16 mouse cellular contexts compared by ENCODE assay signal in genomic region chr10:64718036-64718435, GRCm38 (mm10).
DNase-seq lines count a peak whose midpoint lies in the region; ATAC-seq lines count a peak whose summit lies in the region.
"Had no signal": no experiment of that assay in that cellular context is flagged by ENCODE, and none has a peak within 500 bp of the region (broad histone marks: within the 10 kb centered on the region; RNA-seq: fewer than 3 reads in every experiment).

No protein-coding gene starts in this region.

- H3K9me3 ChIP-seq in forebrain, embryonic 16.5 days (ENCODE audit: control insufficient read depth, low read length) = no peaks in the 10 kb centered on the region
- H3K9me3 ChIP-seq in neural tube, embryonic 14.5 days (ENCODE audit: control insufficient read depth, low read length) = no peaks in the 10 kb centered on the region
- H3K9me3 ChIP-seq: embryonic facial prominence, embryonic 15.5 days; heart, embryonic 15.5 days; liver, embryonic 15.5 days had no signal

- WGBS in forebrain, embryonic 16.5 days = 24% methylated on average over 9 of the region's 9 CpGs
- 29% methylated on average over 9 of the region's 9 CpGs for WGBS in neural tube, embryonic 14.5 days

- no peak overlapping the region for H3K9ac ChIP-seq in forebrain, embryonic 16.5 days (replicated peaks; ENCODE audit: low read depth, low read length)
- H3K9ac ChIP-seq in neural tube, embryonic 14.5 days (replicated peaks; ENCODE audit: low read depth, low read length) = no peak overlapping the region
- H3K9ac ChIP-seq: embryonic facial prominence, embryonic 15.5 days; heart, embryonic 15.5 days; liver, embryonic 15.5 days had no signal

- no peaks in the 10 kb centered on the region for H3K4me1 ChIP-seq in forebrain, embryonic 16.5 days (replicated peaks; ENCODE audit: control insufficient read depth, insufficient read depth, low read length)
- H3K4me1 ChIP-seq in neural tube, embryonic 14.5 days (ENCODE audit: control insufficient read depth, insufficient read depth, low read length) = peaks cover 2% of the 10 kb centered on the region; the same call in 1 of the 2 replicates
- H3K4me1 ChIP-seq: embryonic facial prominence, embryonic 15.5 days; heart, embryonic 15.5 days; liver, embryonic 15.5 days; megakaryocyte, embryonic 14.5 days had no signal

- H3K27me3 ChIP-seq in forebrain, embryonic 16.5 days (replicated peaks; ENCODE audit: control insufficient read depth, insufficient read depth, low read length) = no peaks in the 10 kb centered on the region
- H3K27me3 ChIP-seq in neural tube, embryonic 14.5 days (ENCODE audit: control insufficient read depth, insufficient read depth, low read length) = no peaks in the 10 kb centered on the region
- H3K27me3 ChIP-seq: embryonic facial prominence, embryonic 15.5 days; heart, embryonic 15.5 days; liver, embryonic 15.5 days; megakaryocyte, embryonic 14.5 days had no signal

- H3K36me3 ChIP-seq in forebrain, embryonic 16.5 days (ENCODE audit: control insufficient read depth, insufficient read depth) = no peaks in the 10 kb centered on the region
- H3K36me3 ChIP-seq in neural tube, embryonic 14.5 days (ENCODE audit: control insufficient read depth, insufficient read depth, low read length) = no peaks in the 10 kb centered on the region
- H3K36me3 ChIP-seq: embryonic facial prominence, embryonic 15.5 days; heart, embryonic 15.5 days; liver, embryonic 15.5 days had no signal

- ATAC-seq in forebrain, embryonic 16.5 days = peak; percentile 62
- ATAC-seq in neural tube, embryonic 14.5 days (ENCODE audit: low read depth) = peak; percentile 93

- H3K27ac ChIP-seq in forebrain, embryonic 16.5 days (ENCODE audit: low read length) = no peak overlapping the region
- H3K27ac ChIP-seq in neural tube, embryonic 14.5 days (ENCODE audit: low read depth, low read length) = no peak overlapping the region
- H3K27ac ChIP-seq: embryonic facial prominence, embryonic 15.5 days; heart, embryonic 15.5 days; liver, embryonic 15.5 days had no signal

- peak; percentile 7 to 27 for DNase-seq in cerebellum, postnatal 25 days
- DNase-seq in cerebellum, adult 11-12 months = no peak
- DNase-seq in layer of hippocampus, adult 11-12 months (ENCODE audit: low spot score) = peak; percentile 21
- no peak for DNase-seq in layer of hippocampus, postnatal 36 days
- DNase-seq in Muller cell, postnatal 12 days (ENCODE audit: inconsistent ontology term) = no peak
- DNase-seq in gastrocnemius, postnatal 14 days = no peak
- DNase-seq: adrenal gland, adult 8-10 months; B cell, adult 2 months; kidney, adult 11 months; thymus, postnatal 25 days had no signal

- H3K4me2 ChIP-seq in forebrain, embryonic 16.5 days (ENCODE audit: low read length) = no peak overlapping the region
- no peak overlapping the region for H3K4me2 ChIP-seq in neural tube, embryonic 14.5 days (ENCODE audit: low read depth, low read length)
- H3K4me2 ChIP-seq: embryonic facial prominence, embryonic 15.5 days; heart, embryonic 15.5 days; liver, embryonic 15.5 days had no signal

- H3K4me3 ChIP-seq in forebrain, embryonic 16.5 days (replicated peaks; ENCODE audit: low read length) = no peak overlapping the region
- H3K4me3 ChIP-seq in neural tube, embryonic 14.5 days (ENCODE audit: low read depth, low read length) = no peak overlapping the region
- H3K4me3 ChIP-seq: embryonic facial prominence, embryonic 15.5 days; heart, embryonic 15.5 days; liver, embryonic 15.5 days; megakaryocyte, embryonic 14.5 days had no signal

- intact Hi-C loops in gastrocnemius, postnatal 14 days (cut with DNase I; ENCODE audit: low total_unique reads) = no loop called here

Comparison
In these comparisons a context has a peak if more than half of its experiments do, and no peak if none do; other contexts are left out.
1. DNase-seq: peak in cerebellum, postnatal 25 days (2 of 2) and layer of hippocampus, adult 11-12 months (single experiment); none in cerebellum, adult 11-12 months (single experiment), layer of hippocampus, postnatal 36 days (0 of 2), Muller cell, postnatal 12 days (single experiment) and gastrocnemius, postnatal 14 days (single experiment).